Mouse (Mus musculus) liver, embryonic 16.5 days (tissue): ENCODE measurements around the gene Zswim5. TPM values are rescaled to one million over a fixed set of nuclear protein-coding genes. Genes with fewer than 3 reads are reported as not detected.

Source experiments
- ATAC-seq: fragments of 200-750 bp; cut with Nextera tagmentation; 2 replicates; pipeline ENCODE4 v1.8.0; 2017; ENCODE audit warnings: low read depth, mild to moderate bottlenecking, moderate number of reproducible peaks, moderate library complexity
- H3K27ac ChIP-seq: fragments of 300-500 bp; sonication (generic); 2 replicates; pipeline ENCODE4 v1.5.1; 2014; ENCODE audit warnings: mild to moderate bottlenecking, low read length
- H3K27me3 ChIP-seq: fragments of 300-500 bp; sonication (generic); 2 replicates; pipeline ENCODE4 v1.6.1; 2014; ENCODE audit warnings: low read depth, low read length, mixed read lengths; ENCODE audit not compliant: control insufficient read depth, insufficient read depth
- H3K36me3 ChIP-seq: fragments of 300-500 bp; sonication (generic); 2 replicates; pipeline ENCODE4 v1.6.1; 2014; ENCODE audit warnings: mild to moderate bottlenecking; ENCODE audit not compliant: control insufficient read depth, insufficient read depth
- H3K4me1 ChIP-seq: fragments of 300-500 bp; sonication (generic); 2 replicates; pipeline ENCODE4 v1.6.1; 2014; ENCODE audit warnings: low read depth, low read length, mixed read lengths; ENCODE audit not compliant: control insufficient read depth
- H3K4me2 ChIP-seq: fragments of 300-500 bp; sonication (generic); 2 replicates; pipeline ENCODE4 v1.6.1; 2014; ENCODE audit warnings: low read depth, low read length, mixed read lengths
- H3K4me3 ChIP-seq: fragments of 300-500 bp; sonication (generic); 2 replicates; pipeline ENCODE4 v1.5.1; 2014; ENCODE audit warnings: low read depth, mild to moderate bottlenecking, low read length
- H3K9ac ChIP-seq: fragments of 300-500 bp; sonication (generic); 2 replicates; pipeline ENCODE4 v1.6.1; 2014; ENCODE audit warnings: low read depth, low read length
- H3K9me3 ChIP-seq: fragments of 300-500 bp; sonication (generic); replicated peaks from 2 replicates; pipeline ENCODE4 v1.6.1; 2016; ENCODE audit warnings: low read length; ENCODE audit not compliant: control insufficient read depth
- WGBS: fragments of 180-500 bp; shearing (Covaris S2); extraction: QIAGEN DNeasy Blood & Tissue Kit; methylation state at CpG from one replicate; pipeline ENCODE4 v1.1.7; 2014; ENCODE audit not compliant: insufficient replicate concordance; 5-methylcytosine and 5-hydroxymethylcytosine counted together
- polyA plus RNA-seq: library from polyadenylated mRNA; unstranded; fragments of >200 nt; fragmentation: Nextera tagmentation; extraction: Ambion mirVana; gene quantifications from 2 replicates; pipeline ENCODE4 v1.2.1, GENCODE M21; 2015

The Zswim5 gene
- polyA plus RNA-seq, 1 experiment from 2014 or later, result 0.01 TPM

DNA sequence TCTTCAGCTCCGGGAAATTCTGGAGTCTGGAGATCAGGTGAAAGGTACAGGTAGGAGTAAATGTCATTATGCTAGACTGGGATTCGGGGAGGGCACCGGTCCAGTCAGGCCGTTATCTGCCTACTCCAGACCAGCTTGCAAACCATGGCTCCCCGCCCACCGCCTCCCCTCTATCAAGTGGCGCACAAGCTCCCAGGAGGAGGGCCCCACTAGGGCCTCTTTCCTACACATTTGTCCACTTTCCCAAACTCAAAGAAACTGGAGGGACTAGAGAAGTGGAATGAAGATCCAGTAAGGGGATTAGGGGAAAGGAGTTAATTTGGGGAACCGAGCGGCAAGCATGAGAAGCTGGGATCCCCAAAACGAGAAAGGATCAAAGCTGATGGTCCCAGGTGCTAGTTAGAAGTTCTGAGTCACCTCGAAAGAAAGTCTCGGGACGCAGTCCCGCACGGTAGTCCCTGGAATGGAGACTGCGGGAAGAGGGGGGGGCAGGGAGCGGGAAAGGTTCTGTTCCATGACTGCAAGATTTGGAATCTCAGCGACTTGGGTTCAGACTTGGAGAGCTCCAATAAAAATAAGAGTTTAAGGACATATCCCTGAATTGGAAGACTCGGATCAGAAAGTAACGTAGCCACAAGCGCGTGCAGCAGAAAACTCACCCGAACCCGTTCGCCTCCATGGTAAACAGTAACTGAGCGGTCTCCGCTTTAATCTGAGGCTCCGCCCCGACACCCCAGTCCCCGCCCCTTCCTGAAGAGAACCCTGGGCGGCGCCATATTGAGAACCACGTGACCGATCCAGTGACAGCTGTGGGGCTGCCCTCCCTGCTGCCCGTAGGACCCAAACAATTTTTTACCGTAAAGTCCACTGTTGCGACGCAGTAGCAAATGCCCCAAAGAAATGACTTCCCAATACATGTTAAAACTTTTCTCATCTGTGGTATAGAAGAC lies 116.8 kb downstream of the Zswim5 start, which contains the start of gene Urod:
TSS of gene Urod (minus strand) at position 742 of the 950 bp plus-strand sequence.
- H3K36me3 ChIP-seq, result peaks cover 37% of the 10 kb centered on the region
- no peaks in the 10 kb centered on the region for H3K27me3 ChIP-seq
- H3K9me3 ChIP-seq, result no peaks in the 10 kb centered on the region
- H3K4me2 ChIP-seq, result peak within 1 kb of the TSS; percentile 92
- H3K9ac ChIP-seq, result peak within 1 kb of the TSS; percentile 96
- H3K4me3 ChIP-seq, result peak within 1 kb of the TSS; percentile 95
- under 1% methylated on average over 38 of the region's 38 CpGs for WGBS
- peaks cover 33% of the 10 kb centered on the region for H3K4me1 ChIP-seq
- ATAC-seq, result peak; percentile 91
- H3K27ac ChIP-seq, result peak within 1 kb of the TSS; percentile 97

DNA sequence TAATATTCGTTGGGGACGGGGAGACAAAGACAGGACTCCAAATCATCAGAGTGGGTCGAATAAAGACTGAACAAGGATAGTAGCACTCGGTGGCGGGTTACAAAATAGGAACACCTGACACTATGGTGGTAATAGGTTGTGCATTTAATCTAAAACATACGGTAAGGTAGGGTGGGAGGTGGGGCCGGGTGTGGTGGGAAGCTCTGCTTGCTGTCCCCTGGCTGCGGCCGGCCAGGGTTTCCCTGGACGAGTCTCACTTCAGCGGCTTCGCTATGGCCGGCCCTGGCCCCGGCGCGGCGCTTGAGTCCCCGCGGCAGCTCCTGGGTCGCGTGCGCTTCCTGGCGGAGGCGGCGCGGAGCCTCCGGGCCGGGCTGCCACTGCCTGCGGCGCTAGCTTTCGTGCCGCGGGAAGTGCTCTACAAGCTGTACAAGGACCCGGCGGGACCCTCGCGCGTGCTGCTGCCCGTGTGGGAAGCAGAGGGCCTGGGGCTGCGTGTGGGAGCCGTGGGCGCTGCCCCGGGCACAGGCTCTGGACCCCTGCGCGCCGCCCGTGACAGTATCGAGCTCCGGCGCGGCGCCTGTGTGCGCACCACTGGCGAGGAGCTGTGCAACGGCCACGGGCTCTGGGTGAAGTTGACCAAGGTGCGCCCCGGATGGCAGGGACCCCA lies 118.1 kb downstream of the Zswim5 start, which contains the start of gene Hectd3:
TSS of gene Hectd3 (plus strand) at position 187 of the 667 bp plus-strand sequence.
- Histone ChIP-seq H3K27ac (peak within 1 kb of the TSS; percentile 97), H3K4me3 (peak within 1 kb of the TSS; percentile 95), H3K4me1 (peaks cover 33% of the 10 kb centered on the region), H3K9ac (peak within 1 kb of the TSS; percentile 96), H3K9me3 (no peaks in the 10 kb centered on the region), H3K36me3 (peaks cover 40% of the 10 kb centered on the region), H3K4me2 (peak within 1 kb of the TSS; percentile 92), H3K27me3 (no peaks in the 10 kb centered on the region)
- WGBS, result under 1% methylated on average over 57 of the region's 58 CpGs
- peak; percentile 63 for ATAC-seq

DNA sequence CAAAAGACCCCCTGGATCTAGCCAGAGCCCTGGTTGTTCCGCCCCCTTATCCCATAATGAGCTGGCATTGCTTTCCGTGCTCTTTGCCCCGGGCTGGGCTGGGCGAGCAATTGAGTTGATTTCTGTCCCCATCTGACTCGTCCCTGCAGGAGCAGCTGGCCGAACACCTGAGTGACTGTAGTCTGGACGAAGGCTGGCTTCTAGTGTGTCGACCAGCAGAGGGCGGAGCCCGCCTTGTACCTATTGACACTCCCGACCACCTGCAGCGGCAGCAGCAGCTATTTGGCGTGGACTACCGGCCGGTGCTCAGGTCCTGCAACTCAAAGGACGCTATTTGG lies 118.6 kb downstream of the Zswim5 start:
- Histone ChIP-seq H3K36me3 (peaks cover 35% of the 10 kb centered on the region), H3K4me3 (peak overlapping the region; percentile 95), H3K9ac (peak overlapping the region; percentile 96), H3K27ac (peak overlapping the region; percentile 86), H3K4me2 (peak overlapping the region; percentile 92), H3K4me1 (peaks cover 33% of the 10 kb centered on the region), H3K9me3 (no peaks in the 10 kb centered on the region), H3K27me3 (no peaks in the 10 kb centered on the region)
- no peak for ATAC-seq
- WGBS, result 1% methylated on average over 16 of the region's 16 CpGs

DNA sequence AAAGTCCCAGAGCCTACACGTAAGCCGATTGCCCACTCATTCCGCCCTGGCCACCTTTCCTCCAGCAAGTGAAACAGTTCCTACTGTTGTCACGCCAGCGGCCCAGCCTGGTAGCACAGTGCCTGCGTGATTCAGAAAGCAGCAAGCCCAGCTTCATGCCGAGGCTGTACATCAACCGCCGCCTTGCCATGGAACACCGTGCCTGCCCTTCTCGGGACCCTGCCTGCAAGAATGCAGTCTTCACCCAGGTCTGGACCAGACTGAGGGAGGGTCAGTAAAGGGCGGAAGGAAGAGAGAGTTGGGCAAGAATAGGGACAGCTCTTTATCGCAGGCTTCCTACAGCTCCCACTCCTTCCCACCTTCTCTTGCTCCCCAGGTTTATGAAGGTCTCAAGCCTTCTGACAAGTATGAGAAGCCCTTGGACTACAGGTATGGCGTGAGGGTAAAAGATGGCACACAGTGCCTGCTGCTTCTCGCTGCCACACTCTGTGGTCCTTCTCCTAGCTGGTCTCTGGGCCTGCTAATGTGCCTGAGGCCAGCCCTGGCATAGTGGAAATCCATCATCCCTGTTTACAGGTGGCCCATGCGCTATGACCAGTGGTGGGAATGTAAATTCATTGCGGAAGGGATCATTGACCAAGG lies 122.5 kb downstream of the Zswim5 start:
- H3K4me2 ChIP-seq, result no peak overlapping the region
- 91% methylated on average over 17 of the region's 17 CpGs for WGBS
- no peak overlapping the region for H3K9ac ChIP-seq
- peaks cover 30% of the 10 kb centered on the region for H3K36me3 ChIP-seq
- ATAC-seq, result no peak
- H3K4me1 ChIP-seq, result peaks cover 15% of the 10 kb centered on the region
- H3K27me3 ChIP-seq, result no peaks in the 10 kb centered on the region
- H3K27ac ChIP-seq, result no peak overlapping the region
- H3K9me3 ChIP-seq, result no peaks in the 10 kb centered on the region
- no peak overlapping the region for H3K4me3 ChIP-seq

DNA sequence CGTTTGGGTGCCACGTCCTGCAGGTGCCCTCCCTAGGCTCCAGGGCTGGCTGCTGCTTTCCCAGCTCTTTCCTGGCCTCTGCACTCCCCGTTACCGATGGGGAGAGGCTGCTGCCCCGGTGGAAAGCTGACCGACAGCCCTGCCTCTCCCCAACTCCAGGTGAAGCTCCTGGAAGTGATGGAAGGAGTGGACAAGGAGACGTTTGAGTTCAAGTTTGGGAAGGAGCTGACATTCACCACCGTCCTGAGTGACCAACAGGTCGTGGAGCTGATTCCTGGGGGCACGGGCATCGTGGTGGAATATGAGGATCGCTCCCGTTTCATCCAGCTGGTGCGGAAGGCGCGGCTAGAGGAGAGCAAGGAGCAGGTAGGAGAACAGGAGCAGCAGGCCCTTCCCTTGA lies 124.8 kb downstream of the Zswim5 start:
- 83% methylated on average over 16 of the region's 16 CpGs for WGBS
- no peak for ATAC-seq
- no peaks in the 10 kb centered on the region for H3K9me3 ChIP-seq
- H3K36me3 ChIP-seq, result peaks cover 30% of the 10 kb centered on the region
- H3K4me1 ChIP-seq, result no peaks in the 10 kb centered on the region
- no peaks in the 10 kb centered on the region for H3K27me3 ChIP-seq
- no peak overlapping the region for H3K4me2 ChIP-seq
- no peak overlapping the region for H3K9ac ChIP-seq
- no peak overlapping the region for H3K4me3 ChIP-seq
- H3K27ac ChIP-seq, result no peak overlapping the region

DNA sequence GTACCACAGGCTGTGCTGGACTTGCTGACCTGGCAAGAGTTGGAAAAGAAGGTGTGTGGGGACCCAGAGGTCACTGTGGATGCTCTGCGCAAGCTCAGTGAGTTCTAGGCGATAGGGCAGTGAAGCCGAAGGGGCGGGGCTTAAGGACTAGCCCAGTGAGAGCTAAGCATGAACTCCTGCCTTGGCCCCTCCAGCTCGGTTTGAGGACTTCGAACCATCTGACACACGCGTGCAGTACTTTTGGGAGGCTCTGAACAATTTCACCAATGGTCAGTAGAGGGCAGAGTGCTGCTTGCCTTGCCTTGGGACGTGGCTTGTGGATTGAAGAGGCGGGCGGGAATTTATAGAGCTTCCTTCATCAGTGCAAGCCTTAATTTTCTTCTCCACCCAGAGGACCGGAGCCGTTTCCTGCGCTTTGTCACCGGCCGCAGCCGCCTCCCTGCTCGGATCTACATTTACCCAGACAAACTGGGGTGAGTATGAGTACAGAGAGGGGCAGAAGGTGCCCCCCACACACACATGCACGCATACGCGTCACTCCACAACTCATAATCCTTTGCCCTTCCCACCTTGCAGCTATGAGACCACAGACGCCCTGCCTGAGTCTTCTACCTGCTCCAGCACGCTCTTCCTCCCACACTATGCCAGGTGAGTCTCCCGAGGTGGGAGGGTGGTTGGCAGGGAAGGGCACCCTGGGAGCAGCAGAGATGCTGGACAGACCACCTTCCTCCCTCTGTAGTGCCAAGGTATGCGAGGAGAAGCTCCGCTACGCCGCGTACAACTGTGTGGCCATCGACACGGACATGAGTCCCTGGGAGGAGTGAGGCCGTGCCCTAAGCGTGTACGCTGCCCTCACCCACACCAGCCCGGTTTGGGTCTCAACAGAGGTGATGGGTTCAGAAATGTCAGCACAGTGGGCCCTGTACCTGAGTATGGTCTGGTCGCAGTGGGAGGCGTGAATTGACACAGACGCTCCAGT lies 125.7 kb downstream of the Zswim5 start:
- whole genome bisulfite sequencing, result 56% methylated on average over 38 of the region's 38 CpGs
- ATAC-seq, result peak; percentile 56
- H3K36me3 ChIP-seq, result peaks cover 30% of the 10 kb centered on the region
- H3K4me2 ChIP-seq, result no peak overlapping the region
- H3K9me3 ChIP-seq, result no peaks in the 10 kb centered on the region
- H3K27ac ChIP-seq, result no peak overlapping the region
- no peak overlapping the region for H3K9ac ChIP-seq
- H3K4me3 ChIP-seq, result no peak overlapping the region
- H3K4me1 ChIP-seq, result no peaks in the 10 kb centered on the region
- no peaks in the 10 kb centered on the region for H3K27me3 ChIP-seq

DNA sequence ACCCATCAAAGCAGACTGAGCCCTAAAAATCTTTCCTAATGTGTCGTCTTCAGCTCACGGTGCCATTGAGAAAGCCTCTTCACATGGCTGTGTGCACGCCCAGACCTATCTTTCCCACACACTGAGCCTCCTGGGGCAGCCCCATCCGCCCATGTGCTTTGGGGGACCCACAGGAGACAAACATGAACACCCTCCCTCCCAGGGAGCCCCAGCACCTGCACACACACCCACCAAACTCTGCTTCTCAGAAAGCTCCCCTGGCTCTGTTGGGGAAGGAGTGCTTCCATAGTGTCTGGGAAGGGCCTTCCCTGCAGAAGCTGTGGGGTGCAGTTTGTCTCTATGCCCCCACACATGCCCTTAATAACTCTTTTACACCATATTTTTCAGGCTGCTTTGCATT lies 127.5 kb downstream of the Zswim5 start:
- Histone ChIP-seq H3K27me3 (no peaks in the 10 kb centered on the region), H3K27ac (no peak overlapping the region), H3K9ac (no peak overlapping the region), H3K4me2 (no peak overlapping the region), H3K9me3 (no peaks in the 10 kb centered on the region), H3K36me3 (peaks cover 17% of the 10 kb centered on the region), H3K4me3 (no peak overlapping the region), H3K4me1 (no peaks in the 10 kb centered on the region)
- WGBS, result 66% methylated on average over 4 of the region's 4 CpGs
- no peak for ATAC-seq
